Mouse (Mus musculus) retina, embryonic 14.5 days (tissue): ENCODE results near the gene Rdh19.
"Not testable (repeated sequence)": the region's sequence is repeated elsewhere in the genome, so short reads cannot be mapped to it uniquely, and the experiment has no call there.

ENCODE experiments used
- DNase-seq: peaks from one replicate; pipeline ENCODE4 v3.0.0-alpha.2; 2015; ENCODE audit warnings: low spot score

Gene Rdh19

GRCm38 (mm10) chr10:127879155-127879688, 29.5 kb downstream of the Rdh19 start:
- DNase-seq = no peak

DNA sequence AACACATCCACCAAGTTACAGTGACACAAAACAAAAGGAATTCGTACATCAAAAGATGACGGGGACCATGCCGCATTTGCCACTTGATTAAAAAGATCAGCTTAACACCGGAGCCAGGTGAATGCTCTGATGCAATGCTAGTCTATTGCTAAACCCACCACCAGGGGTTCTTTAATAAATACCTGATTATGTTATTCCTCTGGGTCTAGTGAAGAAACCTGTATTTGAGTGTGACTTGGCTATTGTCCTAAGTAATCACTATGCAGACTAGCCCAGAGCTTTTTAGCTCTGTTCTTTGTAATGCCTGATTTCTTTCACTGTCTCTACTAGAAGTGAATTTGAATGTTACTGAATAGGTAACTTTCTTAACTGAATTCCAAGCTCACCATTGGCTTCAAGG, 31.3 kb downstream of the Rdh19 start:
- DNase-seq = no peak

GRCm38 (mm10) chr10:127886551-127886950, 36.8 kb downstream of the Rdh19 start:
- DNase-seq = no peak

DNA sequence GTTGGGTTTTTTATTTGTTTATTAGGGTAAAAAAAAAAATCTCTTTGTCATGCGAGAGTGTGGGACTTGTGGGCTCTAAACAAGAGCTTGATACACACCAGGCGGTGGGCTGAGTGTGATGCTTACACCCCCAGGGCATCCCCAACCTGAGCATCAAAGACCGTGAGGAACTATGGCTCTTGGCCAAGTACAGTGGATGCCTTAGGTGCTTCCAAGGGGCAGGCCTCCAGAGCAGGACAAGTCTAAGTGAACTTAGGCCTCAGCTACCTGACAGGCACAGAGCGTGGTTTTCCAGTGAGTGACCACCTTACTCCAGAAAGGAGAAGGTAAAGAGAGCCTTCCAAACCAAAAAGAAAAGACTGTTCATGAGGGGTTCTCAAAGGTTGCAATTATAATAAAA, 37.2 kb downstream of the Rdh19 start:
- DNase-seq = no peak

- no peak for DNase-seq
Measured at GRCm38 (mm10) chr10:127888605-127889004, 38.9 kb downstream of the Rdh19 start, which contains the start of gene Rdh7. Gene Rdh7 (minus strand): TSS chr10:127888817.

GRCm38 (mm10) chr10:127891481-127891880, 41.8 kb downstream of the Rdh19 start:
- DNase-seq = no peak

GRCm38 (mm10) chr10:127893163-127894022, 43.7 kb downstream of the Rdh19 start:
- not testable (repeated sequence) for DNase-seq

DNA sequence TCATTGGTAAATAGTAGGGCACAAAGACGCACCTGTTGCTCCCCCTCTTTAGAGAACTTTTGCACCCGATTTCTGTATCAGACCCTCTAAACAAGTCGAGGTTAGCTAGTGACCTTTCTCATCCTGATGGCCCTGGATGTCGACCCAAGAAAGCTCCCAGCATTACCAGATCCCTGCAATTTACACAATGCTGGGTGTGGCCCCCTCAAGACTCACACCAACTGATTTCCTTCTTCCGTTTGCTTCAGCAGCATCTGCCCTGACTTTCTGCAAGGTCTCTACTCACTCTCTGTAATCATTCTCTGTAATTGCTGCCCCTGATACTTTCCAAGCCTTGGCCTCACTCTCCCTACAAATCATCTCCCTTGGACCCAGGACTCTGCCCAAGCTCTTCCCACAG, 47.0 kb downstream of the Rdh19 start:
- DNase-seq = no peak

GRCm38 (mm10) chr10:127897506-127897905, 47.8 kb downstream of the Rdh19 start:
- no peak for DNase-seq

GRCm38 (mm10) chr10:127898218-127898617, 48.5 kb downstream of the Rdh19 start, which contains the start of gene Sdr9c7:
Gene Sdr9c7 (plus strand): TSS chr10:127898518.
- no peak for DNase-seq

- DNase-seq = no peak
Measured at GRCm38 (mm10) chr10:127899783-127900182, 50.1 kb downstream of the Rdh19 start.

DNA sequence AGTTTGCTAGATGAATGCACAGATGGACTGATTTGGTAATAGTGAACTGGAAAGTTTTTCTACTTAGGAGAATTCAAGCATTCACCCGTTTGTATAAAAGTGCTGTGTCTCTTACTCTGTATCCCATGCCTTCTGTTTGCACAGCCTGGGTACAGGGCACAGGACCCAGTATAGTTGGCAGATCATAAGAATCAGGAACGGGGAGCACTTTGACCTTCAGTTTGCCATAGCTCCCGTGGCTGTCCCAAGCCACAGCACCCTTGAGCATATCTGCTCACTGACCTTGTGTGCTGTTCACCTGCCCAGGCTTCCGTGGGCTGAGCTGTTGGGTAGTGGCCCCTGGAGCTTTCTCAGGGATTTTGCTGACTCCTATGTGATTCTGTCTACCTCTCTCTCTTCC, 52.0 kb downstream of the Rdh19 start:
- no peak for DNase-seq

DNA sequence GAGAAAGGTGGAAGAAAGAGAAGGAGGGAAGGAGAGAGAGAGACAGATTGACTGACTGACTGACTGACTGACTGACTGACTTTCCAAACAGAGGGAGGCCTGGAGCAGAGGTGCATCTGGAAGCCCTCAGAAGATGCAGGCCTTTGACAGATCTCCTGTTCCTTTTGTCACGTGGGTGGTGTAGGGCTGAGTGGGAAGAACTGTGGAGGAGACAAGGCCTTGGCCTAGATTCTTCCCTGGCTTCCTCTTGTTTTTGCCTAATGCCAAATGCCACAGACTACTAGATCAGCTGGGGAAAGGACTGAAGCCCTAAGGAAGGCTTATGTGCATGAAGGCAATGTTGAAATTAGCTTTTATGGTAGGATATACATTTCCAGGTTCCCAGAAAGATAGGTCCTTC, 53.4 kb downstream of the Rdh19 start:
- no peak for DNase-seq

- DNase-seq = no peak
Measured at GRCm38 (mm10) chr10:127904718-127905446, 55.2 kb downstream of the Rdh19 start.

GRCm38 (mm10) chr10:127906138-127906537, 56.4 kb downstream of the Rdh19 start:
- DNase-seq = no peak

DNA sequence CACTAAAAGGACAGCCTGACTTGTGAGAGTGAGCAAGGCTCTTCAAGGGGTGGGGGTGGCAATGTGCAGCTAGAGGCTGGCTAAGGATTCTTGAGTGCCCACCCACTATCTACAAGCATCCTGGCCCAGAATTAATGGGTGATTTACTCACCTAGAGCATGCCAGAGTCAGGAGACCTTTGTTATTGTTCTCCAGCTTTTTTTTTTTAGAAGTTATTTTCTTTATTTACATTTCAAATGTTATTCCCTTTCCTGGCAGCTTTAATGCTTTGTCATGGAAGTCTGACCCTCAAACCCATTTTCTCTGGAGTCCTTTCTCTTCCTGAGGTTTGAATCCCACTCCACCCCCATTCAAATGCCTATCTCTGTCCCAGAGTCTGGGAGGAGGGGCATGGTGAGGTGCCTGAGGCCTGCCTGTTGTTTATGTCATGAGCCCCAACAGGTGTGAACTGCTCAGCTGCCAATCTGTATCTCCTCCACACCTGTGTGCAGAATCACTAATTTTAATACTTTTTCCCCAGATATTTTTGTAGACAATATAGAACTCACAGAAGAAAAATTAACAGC, 57.7 kb downstream of the Rdh19 start:
- no peak for DNase-seq
